Mouse (Mus musculus) adrenal gland, adult 18-20 months (tissue): ENCODE measurements around the gene Aldh3b3. TPM values are rescaled to one million over a fixed set of nuclear protein-coding genes. Genes with fewer than 3 reads are reported as not detected.

Experiments
- DNase-seq, 2 experiments: peaks; one replicate each; pipeline ENCODE4 v3.0.0; 2021 to 2022; ENCODE audit warnings: low spot score in 2 of 2
- total RNA-seq, 2 experiments: library from RNA; stranded (reverse); gene quantifications; 1 replicate in 1 of 2; 2 replicates in 1 of 2; pipeline ENCODE4 v1.2.3; 2021

Gene Aldh3b3
- total RNA-seq, 2 experiments from 2014 or later, result 0.29 to 1.0 TPM

GRCm38 (mm10) chr19:4000949-4001525, 42.6 kb downstream of the Aldh3b3 start:
- no peak for DNase-seq

GRCm38 (mm10) chr19:4001752-4002151, 43.3 kb downstream of the Aldh3b3 start:
- no peak for DNase-seq

GRCm38 (mm10) chr19:4003112-4003511, 44.7 kb downstream of the Aldh3b3 start, which contains the start of gene Doc2g:
Gene Doc2g, plus strand, starts transcription at chr19:4003313.
- DNase-seq, result no peak

- no peak for DNase-seq
These were observed 45.2 kb downstream of the Aldh3b3 start for GRCm38 (mm10) chr19:4003641-4004040.

GRCm38 (mm10) chr19:4004331-4004730, 45.9 kb downstream of the Aldh3b3 start:
- DNase-seq, result no peak

- no peak for DNase-seq
These were observed 46.6 kb downstream of the Aldh3b3 start for GRCm38 (mm10) chr19:4005091-4005490.

- no peak for DNase-seq
These were observed 47.5 kb downstream of the Aldh3b3 start for GRCm38 (mm10) chr19:4005971-4006370.

GRCm38 (mm10) chr19:4011086-4011485, 52.6 kb downstream of the Aldh3b3 start:
- DNase-seq, result no peak

- DNase-seq, result peak; percentile 87
These were observed 54.1 kb downstream of the Aldh3b3 start, which contains the start of gene Ndufv1 for GRCm38 (mm10) chr19:4012432-4013022. Gene Ndufv1, minus strand, starts transcription at chr19:4012806.

- no peak for DNase-seq
These were observed 54.6 kb downstream of the Aldh3b3 start for GRCm38 (mm10) chr19:4013066-4013465.

- DNase-seq, result no peak
These were observed 56.4 kb downstream of the Aldh3b3 start for GRCm38 (mm10) chr19:4014802-4015201.

GRCm38 (mm10) chr19:4015635-4016034, 57.2 kb downstream of the Aldh3b3 start:
- no peak for DNase-seq

GRCm38 (mm10) chr19:4017921-4018587, 59.6 kb downstream of the Aldh3b3 start:
- no peak for DNase-seq

- peak; percentile 66 to 71 for DNase-seq
These were observed 60.5 kb downstream of the Aldh3b3 start for GRCm38 (mm10) chr19:4018743-4019583.

Other genes starting within 250 kb of the Aldh3b3 start
- gene Kmt5b, start 191.2 kb upstream of the Aldh3b3 start, total RNA-seq, result 10 to 100 TPM; 40.3 to 47.9 TPM
- 100 to 1,000 TPM in 1 of 2 experiments, 10 to 100 TPM in 1; 82.1 to 271 TPM for gene Chka, start 106.9 kb upstream of the Aldh3b3 start, total RNA-seq
- 10 to 100 TPM; 66.3 to 84.7 TPM for gene Tcirg1, start 51.5 kb upstream of the Aldh3b3 start, total RNA-seq
- 100 to 1,000 TPM; 344 to 380 TPM for gene Ndufs8, start 45.9 kb upstream of the Aldh3b3 start, total RNA-seq
- 100 to 1,000 TPM in 1 of 2 experiments, 10 to 100 TPM in 1; 14.4 to 169 TPM for gene Aldh3b1, start 28.8 kb upstream of the Aldh3b3 start, total RNA-seq
- gene Unc93b1, start 23.5 kb upstream of the Aldh3b3 start, total RNA-seq, result 10 to 100 TPM; 53.3 to 64.4 TPM
- gene Aldh3b2, start 13.7 kb downstream of the Aldh3b3 start, total RNA-seq, result 10 to 100 TPM in 1 of 2 experiments, 1 to 10 TPM in 1; 6.7 to 13.8 TPM
- gene Acy3, start 27.9 kb downstream of the Aldh3b3 start, total RNA-seq, result 10 to 100 TPM; 16.1 to 20.8 TPM
- gene Tbx10, start 34.1 kb downstream of the Aldh3b3 start, total RNA-seq, result not detected
- 10 to 100 TPM; 27.6 to 33.3 TPM for gene Nudt8, start 41.9 kb downstream of the Aldh3b3 start, total RNA-seq
- gene Gm49405, start 42.0 kb downstream of the Aldh3b3 start, total RNA-seq, result 1 to 10 TPM; 1.1 TPM
- 1 to 10 TPM; 1.9 to 2.4 TPM for gene Doc2g, start 44.7 kb downstream of the Aldh3b3 start, total RNA-seq
- 100 to 1,000 TPM; 359 to 601 TPM for gene Ndufv1, start 54.2 kb downstream of the Aldh3b3 start, total RNA-seq
- 100 to 1,000 TPM; 392 to 420 TPM for gene Gstp1, start 79.3 kb downstream of the Aldh3b3 start, total RNA-seq
- gene Gstp2, start 87.4 kb downstream of the Aldh3b3 start, total RNA-seq, result 10 to 100 TPM; 50.2 to 66.1 TPM
- 1 to 10 TPM; 2.0 to 2.1 TPM for gene Gstp3, start 100.9 kb downstream of the Aldh3b3 start, total RNA-seq
- not detected for gene Cabp2, start 122.9 kb downstream of the Aldh3b3 start, total RNA-seq
- 100 to 1,000 TPM; 125 to 147 TPM for gene Cdk2ap2, start 138.5 kb downstream of the Aldh3b3 start, total RNA-seq
- 100 to 1,000 TPM in 1 of 2 experiments, 10 to 100 TPM in 1; 85.6 to 115 TPM for gene Pitpnm1, start 141.4 kb downstream of the Aldh3b3 start, total RNA-seq
- 100 to 1,000 TPM; 119 to 121 TPM for gene Aip, start 167.2 kb downstream of the Aldh3b3 start, total RNA-seq
- not detected for gene Gpr152, start 181.1 kb downstream of the Aldh3b3 start, total RNA-seq
- gene Cabp4, start 185.4 kb downstream of the Aldh3b3 start, total RNA-seq, result under 1 TPM; 0.16 to 0.60 TPM
- gene Coro1b, start 190.0 kb downstream of the Aldh3b3 start, total RNA-seq, result 100 to 1,000 TPM; 145 to 150 TPM
- gene Ptprcap, start 195.0 kb downstream of the Aldh3b3 start, total RNA-seq, result 1 to 10 TPM; 3.2 to 3.3 TPM
- 10 to 100 TPM; 30.2 to 36.3 TPM for gene Rps6kb2, start 204.7 kb downstream of the Aldh3b3 start, total RNA-seq
- gene Carns1, start 216.8 kb downstream of the Aldh3b3 start, total RNA-seq, result 1 to 10 TPM; 3.2 to 3.5 TPM
- 1 to 10 TPM; 1.1 to 1.6 TPM for gene Tbc1d10c, start 232.6 kb downstream of the Aldh3b3 start, total RNA-seq
- 100 to 1,000 TPM; 353 to 384 TPM for gene Ppp1ca, start 233.4 kb downstream of the Aldh3b3 start, total RNA-seq
- 1 to 10 TPM; 7.5 to 9.0 TPM for gene Rad9a, start 243.0 kb downstream of the Aldh3b3 start, total RNA-seq